Mouse (Mus musculus): ENCODE results near the gene Ndufa7. TPM values are rescaled to one million over a fixed set of nuclear protein-coding genes. Genes with fewer than 3 reads are reported as not detected.
A peak's percentile ranks its signal among the peaks of the same experiment; 100 is the strongest.

Ndufa7 gene
- polyA plus RNA-seq, 1 experiment from 2014 or later: 501 TPM

- peak overlapping the region; percentile 75; the same call in 1 of the 2 replicates for H3K9ac ChIP-seq (replicated peaks; ENCODE audit: low read depth)
- H3K4me2 ChIP-seq (replicated peaks; ENCODE audit: low read depth, low read length): peak overlapping the region; percentile 61; the same call in 1 of the 2 replicates
- 82% methylated on average over 8 of the region's 8 CpGs for WGBS
- 0 out of 2 replicates have a peak overlapping the region, but pooled peaks have one; percentile 90 for H3K27ac ChIP-seq (ENCODE audit: low read length)
- peaks cover 14% of the 10 kb centered on the region for H3K36me3 ChIP-seq (ENCODE audit: insufficient read depth, low read length)
- H3K4me3 ChIP-seq (ENCODE audit: low read depth, low read length): peak overlapping the region; percentile 69; the same call in 1 of the 2 replicates
- H3K4me1 ChIP-seq (ENCODE audit: insufficient read depth, low read depth, low read length): peaks cover 25% of the 10 kb centered on the region
- no peak for DNase-seq (ENCODE audit: low spot score)
- TF ChIP-seq CTCF (IDR thresholded peaks at IDR 0.05) (no peak), EP300 (IDR thresholded peaks at IDR 0.05) (no peak)
- H3K27me3 ChIP-seq (replicated peaks; ENCODE audit: insufficient read depth, low read length): no peaks in the 10 kb centered on the region
- no peak for ATAC-seq
- H3K9me3 ChIP-seq (ENCODE audit: low read length): no peaks in the 10 kb centered on the region
These were observed 1.1 kb downstream of the Ndufa7 start for GRCm38 (mm10) chr17:33825462-33825861.

DNA sequence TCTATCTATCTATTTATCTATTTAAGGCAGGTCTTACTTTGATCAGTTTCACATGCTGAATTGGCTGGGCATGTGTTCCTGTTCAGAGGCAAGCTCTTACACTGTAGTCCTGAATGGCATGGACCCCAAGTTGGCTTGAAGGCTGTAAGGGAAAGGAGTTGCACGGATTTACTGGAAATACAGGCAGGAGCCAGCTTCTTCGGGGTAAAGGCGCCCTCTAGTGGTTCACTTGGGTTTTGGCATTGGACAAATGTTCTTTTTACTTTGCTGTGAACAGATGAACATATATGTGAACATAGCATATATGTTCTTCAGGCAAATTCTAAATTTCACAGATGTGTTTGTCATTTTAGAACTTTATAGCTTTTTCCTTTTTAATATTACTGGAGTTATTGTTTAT lies 2.5 kb downstream of the Ndufa7 start:
- TF ChIP-seq CTCF (IDR thresholded peaks at IDR 0.05) (peak; percentile 94), EP300 (IDR thresholded peaks at IDR 0.05) (peak; percentile 61; the same call in 1 of the 2 replicates)
- Histone ChIP-seq H3K4me2 (replicated peaks; ENCODE audit: low read depth, low read length) (no peak overlapping the region), H3K4me3 (ENCODE audit: low read depth, low read length) (no peak overlapping the region), H3K9ac (replicated peaks; ENCODE audit: low read depth) (no peak overlapping the region), H3K27ac (ENCODE audit: low read length) (no peak overlapping the region), H3K36me3 (ENCODE audit: insufficient read depth, low read length) (peaks cover 13% of the 10 kb centered on the region), H3K4me1 (ENCODE audit: insufficient read depth, low read depth, low read length) (peaks cover 25% of the 10 kb centered on the region), H3K27me3 (replicated peaks; ENCODE audit: insufficient read depth, low read length) (no peaks in the 10 kb centered on the region), H3K9me3 (ENCODE audit: low read length) (no peaks in the 10 kb centered on the region)
- under 1% methylated on average over 3 of the region's 3 CpGs for WGBS
- DNase-seq (ENCODE audit: low spot score): peak; percentile 94
- no peak for ATAC-seq

DNA sequence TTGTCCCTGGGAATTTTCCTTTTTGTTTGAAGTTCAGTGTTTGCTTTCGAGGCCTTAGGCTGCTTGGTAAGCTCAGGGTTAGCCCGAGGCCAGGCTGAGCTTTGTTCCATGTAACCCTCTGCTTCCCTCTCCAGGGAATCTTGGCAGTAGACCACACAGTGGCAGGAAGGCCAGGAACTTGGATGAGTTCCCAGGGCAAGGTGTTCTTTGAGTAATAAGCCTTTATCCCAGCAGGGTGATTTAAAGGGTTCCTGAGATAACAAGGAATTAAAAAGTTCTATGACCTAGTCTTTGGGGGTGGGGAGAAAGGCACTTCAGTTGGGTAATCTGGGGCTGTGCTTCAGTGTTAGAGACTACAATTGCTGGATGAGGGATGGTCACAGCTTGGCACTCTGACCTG lies 4.5 kb downstream of the Ndufa7 start:
- 20% methylated on average over 2 of the region's 2 CpGs for WGBS
- TF ChIP-seq CTCF (IDR thresholded peaks at IDR 0.05) (no peak), EP300 (IDR thresholded peaks at IDR 0.05) (peak; percentile 75)
- Histone ChIP-seq H3K27ac (ENCODE audit: low read length) (peak overlapping the region; percentile 66), H3K4me2 (replicated peaks; ENCODE audit: low read depth, low read length) (no peak overlapping the region), H3K36me3 (ENCODE audit: insufficient read depth, low read length) (peaks cover 9% of the 10 kb centered on the region), H3K27me3 (replicated peaks; ENCODE audit: insufficient read depth, low read length) (no peaks in the 10 kb centered on the region), H3K4me1 (ENCODE audit: insufficient read depth, low read depth, low read length) (peaks cover 18% of the 10 kb centered on the region), H3K9me3 (ENCODE audit: low read length) (no peaks in the 10 kb centered on the region), H3K4me3 (ENCODE audit: low read depth, low read length) (no peak overlapping the region), H3K9ac (replicated peaks; ENCODE audit: low read depth) (no peak overlapping the region)
- peak; percentile 92 for DNase-seq (ENCODE audit: low spot score)
- peak; percentile 81 for ATAC-seq

- no peak overlapping the region for H3K4me3 ChIP-seq (ENCODE audit: low read depth, low read length)
- ATAC-seq: no peak
- 87% methylated on average over 10 of the region's 10 CpGs for WGBS
- H3K27me3 ChIP-seq (replicated peaks; ENCODE audit: insufficient read depth, low read length): no peaks in the 10 kb centered on the region
- no peak overlapping the region for H3K4me2 ChIP-seq (replicated peaks; ENCODE audit: low read depth, low read length)
- TF ChIP-seq CTCF (IDR thresholded peaks at IDR 0.05): no peak
- TF ChIP-seq EP300 (IDR thresholded peaks at IDR 0.05): no peak
- H3K9ac ChIP-seq (replicated peaks; ENCODE audit: low read depth): no peak overlapping the region
- peaks cover 14% of the 10 kb centered on the region for H3K36me3 ChIP-seq (ENCODE audit: insufficient read depth, low read length)
- no peak for DNase-seq (ENCODE audit: low spot score)
- no peaks in the 10 kb centered on the region for H3K9me3 ChIP-seq (ENCODE audit: low read length)
- H3K4me1 ChIP-seq (ENCODE audit: insufficient read depth, low read depth, low read length): peaks cover 18% of the 10 kb centered on the region
- H3K27ac ChIP-seq (ENCODE audit: low read length): peak overlapping the region; percentile 66
These were observed 5.2 kb downstream of the Ndufa7 start for GRCm38 (mm10) chr17:33829561-33829960.

GRCm38 (mm10) chr17:33842966-33843795 lies 18.8 kb downstream of the Ndufa7 start, which contains the start of gene Cd320:
Gene Cd320 (plus strand): TSS chr17:33843091.
- Histone ChIP-seq H3K4me3 (ENCODE audit: low read depth, low read length) (peak within 1 kb of the TSS; percentile 82), H3K9ac (replicated peaks; ENCODE audit: low read depth) (peak within 1 kb of the TSS; percentile 52), H3K9me3 (ENCODE audit: low read length) (no peaks in the 10 kb centered on the region), H3K36me3 (ENCODE audit: insufficient read depth, low read length) (no peaks in the 10 kb centered on the region; the same call in 1 of the 2 replicates), H3K27me3 (replicated peaks; ENCODE audit: insufficient read depth, low read length) (no peaks in the 10 kb centered on the region), H3K4me1 (ENCODE audit: insufficient read depth, low read depth, low read length) (no peaks in the 10 kb centered on the region), H3K4me2 (replicated peaks; ENCODE audit: low read depth, low read length) (peak within 1 kb of the TSS; percentile 80), H3K27ac (ENCODE audit: low read length) (peak within 1 kb of the TSS; percentile 32; the same call in 1 of the 2 replicates)
- ATAC-seq (peak; percentile 96), DNase-seq (ENCODE audit: low spot score) (peak; percentile 96)
- WGBS: under 1% methylated on average over 43 of the region's 45 CpGs
- no peak for TF ChIP-seq EP300 (IDR thresholded peaks at IDR 0.05)
- TF ChIP-seq CTCF (IDR thresholded peaks at IDR 0.05): peak; percentile 40

DNA sequence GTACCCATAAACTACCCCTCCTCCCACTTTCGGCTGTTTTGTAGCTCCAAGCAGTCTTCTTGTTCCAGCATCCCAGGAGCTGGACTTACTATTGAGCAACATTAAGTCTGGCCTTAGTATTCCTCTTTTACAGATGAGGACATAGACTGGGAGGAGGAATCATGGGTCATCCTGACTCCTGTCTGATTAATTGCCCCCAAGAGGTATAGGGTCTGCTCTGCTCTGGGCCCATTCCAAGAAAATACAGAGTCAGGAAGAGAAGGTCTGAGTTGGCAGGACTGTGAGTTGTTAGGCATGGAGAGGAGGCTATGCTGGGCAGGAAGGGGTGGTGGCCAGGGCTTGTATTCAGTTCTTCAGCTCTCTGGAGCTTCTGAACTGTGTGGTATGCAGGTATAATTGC lies 19.8 kb downstream of the Ndufa7 start:
- Histone ChIP-seq H3K4me2 (replicated peaks; ENCODE audit: low read depth, low read length) (no peak overlapping the region), H3K9me3 (ENCODE audit: low read length) (no peaks in the 10 kb centered on the region), H3K4me1 (ENCODE audit: insufficient read depth, low read depth, low read length) (no peaks in the 10 kb centered on the region), H3K9ac (replicated peaks; ENCODE audit: low read depth) (no peak overlapping the region), H3K4me3 (ENCODE audit: low read depth, low read length) (no peak overlapping the region), H3K36me3 (ENCODE audit: insufficient read depth, low read length) (no peaks in the 10 kb centered on the region; the same call in 1 of the 2 replicates), H3K27me3 (replicated peaks; ENCODE audit: insufficient read depth, low read length) (no peaks in the 10 kb centered on the region), H3K27ac (ENCODE audit: low read length) (no peak overlapping the region)
- TF ChIP-seq EP300 (IDR thresholded peaks at IDR 0.05) (no peak), CTCF (IDR thresholded peaks at IDR 0.05) (no peak)
- ATAC-seq (no peak), DNase-seq (ENCODE audit: low spot score) (no peak)
- 55% methylated on average over 1 of the region's 1 CpGs for WGBS

Measured in lung, postnatal 0 days (tissue).